Mouse (Mus musculus) spleen, adult 10 weeks (tissue): ENCODE data around the gene Rnf19b. TPM values are rescaled to one million over a fixed set of nuclear protein-coding genes. Genes with fewer than 3 reads are reported as not detected.

Experiments
- polyA plus RNA-seq: library from polyadenylated mRNA; stranded (reverse); fragments of 350-450 nt; fragmentation: Illumina TruSeq; extraction: RNeasy Lipid Tissue Mini Kit (QIAGEN cat#74804); gene quantifications from one replicate; pipeline ENCODE4 v1.2.3, GENCODE M21; 2015; ENCODE audit warnings: low replicate concordance; ENCODE audit not compliant: insufficient read depth

The Rnf19b gene
- 77.8 TPM for polyA plus RNA-seq

DNA sequence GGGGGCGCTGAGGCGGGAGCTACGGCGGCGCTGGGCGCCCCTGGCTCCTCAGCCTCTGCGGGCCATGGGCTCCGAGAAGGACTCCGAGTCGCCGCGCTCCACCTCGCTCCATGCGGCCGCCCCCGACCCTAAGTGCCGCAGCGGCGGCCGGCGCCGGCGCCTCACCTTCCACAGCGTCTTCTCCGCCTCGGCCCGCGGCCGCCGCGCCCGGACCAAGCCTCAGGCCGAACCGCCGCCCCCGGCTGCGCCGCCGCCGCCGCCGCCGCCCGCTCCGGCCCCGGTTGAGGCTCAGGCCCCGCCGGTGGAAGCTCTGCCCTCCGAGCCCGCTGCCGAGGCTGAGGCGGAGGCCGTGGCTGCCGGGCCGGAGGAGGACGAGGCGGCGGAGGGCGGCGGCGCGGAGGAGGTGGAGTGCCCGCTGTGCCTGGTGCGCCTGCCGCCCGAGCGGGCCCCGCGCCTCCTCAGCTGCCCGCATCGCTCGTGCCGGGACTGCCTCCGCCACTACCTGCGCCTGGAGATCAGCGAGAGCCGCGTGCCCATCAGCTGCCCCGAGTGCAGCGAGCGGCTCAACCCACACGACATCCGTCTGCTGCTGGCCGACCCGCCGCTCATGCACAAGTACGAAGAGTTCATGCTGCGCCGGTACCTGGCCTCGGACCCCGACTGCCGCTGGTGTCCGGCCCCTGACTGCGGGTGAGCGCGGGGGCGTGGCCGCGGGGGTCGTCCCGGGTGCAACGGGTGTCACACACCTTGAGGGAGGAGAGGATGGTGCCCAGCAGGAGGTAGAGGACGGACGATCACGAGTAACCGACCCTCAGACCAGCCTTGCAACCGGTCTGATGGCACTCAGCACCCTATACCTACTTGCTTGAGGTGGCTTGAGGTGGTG, at the start of gene Rnf19b:
TSS of gene Rnf19b (plus strand) at position 65 of the 886 bp plus-strand sequence.

DNA sequence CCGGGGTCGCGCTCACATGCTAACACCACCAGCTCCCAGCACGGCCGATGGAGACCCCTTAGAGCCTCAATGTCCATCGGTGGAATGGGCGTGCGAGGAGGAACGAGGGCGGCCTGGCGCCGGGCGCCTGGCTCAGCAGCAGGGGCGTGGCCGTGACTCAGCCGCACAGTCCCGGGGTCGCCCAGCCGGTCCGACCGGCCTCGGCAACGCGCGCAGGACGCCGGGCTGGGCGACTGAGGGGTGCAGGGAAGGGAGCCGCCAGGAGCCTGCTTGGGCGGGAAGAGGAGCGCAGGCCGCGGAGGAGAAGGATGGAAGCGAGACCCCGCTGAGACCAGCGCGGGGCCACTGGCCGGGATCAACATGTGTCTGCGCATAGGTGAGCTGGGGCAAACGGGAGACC, 47.3 kb downstream of the Rnf19b start, which contains the start of gene Tmem54:
TSS of gene Tmem54 (plus strand) at position 193 of the 400 bp plus-strand sequence.

DNA sequence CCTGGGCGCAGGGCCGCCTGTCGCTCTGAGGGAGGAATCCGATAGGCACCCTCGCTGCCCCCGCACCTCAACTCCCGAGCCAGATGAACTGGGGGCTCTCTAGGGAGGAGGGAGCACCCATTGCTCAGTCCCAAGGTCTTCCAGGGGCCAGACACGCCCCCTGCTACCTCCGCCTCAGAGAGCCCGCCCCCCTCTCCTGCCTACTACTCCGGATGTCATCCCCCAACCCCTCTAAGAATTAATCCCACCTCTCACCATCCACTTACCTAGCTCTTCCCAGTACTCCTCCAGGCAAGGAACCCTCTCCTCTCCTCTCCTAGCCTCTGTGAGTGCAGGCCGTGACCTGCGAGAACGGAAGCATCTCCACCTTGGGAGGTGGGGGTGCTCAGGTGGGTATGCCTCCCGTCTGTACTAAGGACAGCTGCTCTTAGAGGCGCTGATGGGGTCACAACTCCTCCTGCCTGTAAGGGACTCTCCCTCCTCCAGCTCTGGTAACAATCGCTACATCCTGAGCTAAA, 63.6 kb downstream of the Rnf19b start, which contains the start of gene Hpca:
TSS of gene Hpca (minus strand) at position 468 of the 518 bp plus-strand sequence.

Other genes with a start within 250 kb of the Rnf19b start
- gene Trim62, start 174.7 kb upstream of the Rnf19b start, polyA plus RNA-seq: 3.1 TPM
- gene Azin2, start 95.8 kb upstream of the Rnf19b start, polyA plus RNA-seq: 1.6 TPM
- gene Ak2, start 66.3 kb upstream of the Rnf19b start, polyA plus RNA-seq: 71.9 TPM
- gene Tmem54, start 47.3 kb downstream of the Rnf19b start, polyA plus RNA-seq: not detected
- gene Hpca, start 63.8 kb downstream of the Rnf19b start, polyA plus RNA-seq: not detected
- 1.8 TPM for gene Fndc5, start 78.7 kb downstream of the Rnf19b start, polyA plus RNA-seq
- 74.0 TPM for gene S100pbp, start 131.5 kb downstream of the Rnf19b start, polyA plus RNA-seq
- gene Yars, start 131.5 kb downstream of the Rnf19b start, polyA plus RNA-seq: 28.6 TPM
- 0.61 TPM for gene C77080, start 203.1 kb downstream of the Rnf19b start, polyA plus RNA-seq
- gene Sync, start 229.3 kb downstream of the Rnf19b start, polyA plus RNA-seq: 1.9 TPM